Mouse (Mus musculus) layer of hippocampus, adult 9-10 months (tissue): ENCODE measurements around the gene 1700066M21Rik.
A peak's percentile ranks its signal among the peaks of the same experiment; 100 is the strongest.

Source experiments
- DNase-seq: peaks from one replicate; pipeline ENCODE4 v3.0.0; 2022; ENCODE audit warnings: low spot score

The 1700066M21Rik gene

DNA sequence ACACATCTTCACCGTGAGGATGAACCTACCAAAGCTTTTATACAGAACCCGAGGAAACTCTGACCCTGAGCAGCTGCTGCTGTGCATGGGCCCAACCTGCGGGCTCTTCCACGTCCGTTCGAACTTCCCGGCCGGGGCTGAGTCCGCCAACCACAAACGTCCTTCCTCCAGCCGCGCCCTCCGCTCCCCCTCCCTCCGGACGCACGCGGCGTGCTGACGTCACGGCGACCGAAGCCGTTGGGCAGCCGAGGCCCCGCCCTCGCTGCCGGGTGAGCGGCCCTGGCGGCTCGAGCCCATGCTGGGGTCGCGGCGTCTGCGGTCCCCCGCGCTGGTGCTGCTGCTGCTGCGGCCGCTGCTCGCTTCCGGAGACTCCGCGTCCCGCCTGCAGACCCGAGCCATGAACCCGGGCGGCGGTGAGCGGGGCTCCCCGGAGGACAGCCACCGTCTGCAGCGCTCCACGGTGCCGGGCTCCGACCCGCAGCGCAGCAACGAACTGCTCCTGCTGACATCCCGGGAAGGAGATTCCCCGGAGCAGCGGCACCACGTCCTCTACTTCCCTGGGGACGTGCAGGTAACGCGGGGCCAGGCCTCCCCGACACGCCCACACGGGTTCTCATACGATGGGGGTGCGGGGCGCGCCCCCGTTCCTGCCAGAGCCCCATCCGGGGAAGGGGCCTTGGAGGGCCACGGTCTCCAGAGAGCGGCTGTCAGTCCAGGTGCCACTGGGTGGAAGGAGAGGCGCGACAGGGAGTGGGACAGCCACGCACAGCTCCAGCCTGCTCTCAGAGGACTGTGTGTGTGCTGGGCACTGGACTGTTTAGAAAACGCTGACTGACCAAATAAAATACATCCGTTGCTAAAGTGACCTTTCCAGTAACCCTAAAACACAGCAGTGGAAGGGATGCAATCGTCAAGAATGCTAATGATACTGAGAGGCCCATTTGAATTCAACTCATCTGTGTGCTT, at the start of gene 1700066M21Rik:
1700066M21Rik (plus strand) TSS at position 245 of the 966 bp plus-strand sequence.
- DNase-seq, result peak; percentile 80

DNA sequence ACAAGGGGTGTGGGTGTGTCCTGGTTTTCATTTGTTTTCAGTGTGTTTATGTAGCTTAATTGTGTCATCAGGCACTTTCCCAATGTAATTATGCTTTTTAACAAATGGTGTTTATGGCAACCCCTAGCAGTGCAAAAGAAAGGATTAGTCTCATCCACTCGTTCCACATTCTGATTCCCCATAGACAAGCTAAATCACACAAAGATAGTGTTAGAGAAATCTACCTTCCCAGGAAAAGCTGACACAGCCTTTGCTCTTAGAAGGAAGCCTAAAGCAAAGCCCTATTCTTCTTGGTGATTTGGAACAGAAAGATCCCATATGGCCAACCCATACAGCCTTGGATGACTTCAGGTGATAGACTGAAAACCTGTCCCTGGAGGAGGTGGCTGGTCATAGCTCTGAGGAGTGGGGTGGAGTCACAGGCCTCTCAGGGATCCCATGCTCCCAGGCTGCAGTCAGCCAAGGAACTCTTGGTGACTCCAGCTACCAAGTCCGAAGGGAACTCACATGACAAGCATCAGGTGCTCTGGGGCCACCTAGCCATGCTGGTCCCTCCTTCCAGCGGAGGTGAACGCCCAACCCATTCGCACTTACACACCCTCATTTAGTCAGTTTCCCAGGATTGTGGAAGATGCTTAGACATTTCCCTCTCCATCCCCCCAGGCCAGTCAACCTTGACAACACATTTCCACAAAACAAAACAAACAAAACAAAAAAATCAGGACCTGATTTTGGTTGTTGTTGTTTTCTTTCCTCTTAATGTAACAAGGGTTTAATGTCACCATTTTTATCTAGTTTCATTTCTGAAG, 47.9 kb upstream of the 1700066M21Rik start:
- no peak for DNase-seq

DNA sequence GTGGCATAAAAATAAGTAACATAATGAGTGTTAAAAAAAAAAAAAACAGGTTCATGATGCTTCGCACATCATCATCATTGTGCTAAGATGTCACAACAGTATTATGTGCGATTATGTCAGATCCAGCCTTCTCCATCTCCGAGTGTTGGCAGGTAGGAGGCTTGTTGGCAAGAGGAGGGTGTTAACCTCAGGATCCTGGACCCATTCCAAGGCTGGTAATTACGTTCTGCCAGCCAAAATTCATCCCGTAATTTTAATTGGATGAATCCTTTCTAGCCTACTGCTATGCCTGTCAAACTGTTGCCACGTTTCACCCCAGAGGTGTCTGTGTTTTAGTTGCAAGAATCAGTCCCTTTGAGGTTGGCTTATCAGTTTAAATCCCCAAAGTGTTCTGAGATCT, 47.2 kb upstream of the 1700066M21Rik start:
- DNase-seq, result no peak

DNA sequence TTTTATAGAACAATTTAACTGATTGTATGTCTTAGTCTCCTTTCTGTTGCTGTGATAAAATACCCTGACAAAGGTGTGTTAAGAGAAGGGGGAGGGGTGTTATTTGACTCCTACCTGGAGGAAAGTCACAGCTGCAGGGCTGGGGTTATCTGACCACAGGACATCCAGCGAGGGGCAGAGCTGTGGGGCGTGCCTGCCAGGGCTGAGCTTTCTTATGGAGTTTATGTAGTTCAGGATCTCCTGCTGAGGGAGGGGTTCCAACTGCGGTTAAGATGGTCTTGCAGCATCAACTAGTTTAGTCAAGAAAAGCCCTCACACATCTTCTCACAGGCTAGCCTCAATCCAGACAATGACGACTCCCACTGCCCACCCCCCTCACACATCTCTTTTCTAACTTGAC, 45.4 kb upstream of the 1700066M21Rik start:
- DNase-seq, result no peak

DNA sequence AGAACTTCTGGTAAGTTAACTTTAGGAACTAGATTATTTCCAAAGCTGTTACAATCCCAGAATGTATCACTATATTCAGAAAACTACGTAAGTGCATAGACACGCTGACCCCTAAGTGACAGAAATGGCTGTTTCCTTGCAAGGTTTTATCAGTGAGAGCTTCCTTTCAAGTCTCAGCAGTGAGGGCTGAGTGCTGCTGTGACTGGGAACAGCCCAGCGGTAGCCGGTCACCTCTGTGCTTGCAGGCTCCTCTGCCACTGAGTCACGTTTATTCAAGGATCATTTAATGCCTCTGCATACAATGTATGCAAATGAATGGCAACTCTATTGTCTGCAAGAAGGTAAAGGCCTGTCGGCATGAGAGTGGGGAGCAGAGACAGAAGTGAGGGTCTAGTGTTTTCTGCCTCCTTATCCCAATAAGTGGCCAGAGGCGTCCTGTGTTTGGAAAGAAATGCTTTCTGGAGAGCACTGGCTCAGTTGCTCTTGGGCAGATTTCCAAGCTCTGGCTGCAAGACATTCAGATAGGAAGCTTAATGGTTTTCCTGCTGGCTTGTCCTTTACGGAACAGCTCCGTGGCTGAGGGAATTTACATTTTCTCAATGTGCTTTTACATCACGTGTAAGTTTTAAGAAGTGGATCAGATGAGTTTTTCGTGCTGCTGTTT, 43.7 kb upstream of the 1700066M21Rik start:
- no peak for DNase-seq

DNA sequence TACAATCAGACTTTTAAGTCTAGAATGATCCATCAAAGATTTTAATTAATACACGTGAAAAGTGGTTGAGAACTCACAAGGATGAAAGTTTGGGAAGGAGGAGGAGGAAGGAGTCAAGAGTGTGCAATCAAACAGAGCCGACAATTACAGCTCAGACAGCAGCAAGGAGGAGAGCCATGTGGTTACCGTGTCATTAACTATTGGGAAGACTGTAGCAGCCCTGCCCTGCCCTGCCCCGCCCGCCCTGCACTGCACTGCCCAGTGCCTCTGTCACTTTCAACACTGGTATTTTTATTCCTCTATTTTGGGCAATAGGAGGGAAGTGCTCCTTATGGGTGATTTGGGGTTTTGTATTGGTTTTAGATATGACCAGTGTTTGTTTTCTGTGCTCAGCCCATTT, 42.2 kb upstream of the 1700066M21Rik start:
- no peak for DNase-seq

DNA sequence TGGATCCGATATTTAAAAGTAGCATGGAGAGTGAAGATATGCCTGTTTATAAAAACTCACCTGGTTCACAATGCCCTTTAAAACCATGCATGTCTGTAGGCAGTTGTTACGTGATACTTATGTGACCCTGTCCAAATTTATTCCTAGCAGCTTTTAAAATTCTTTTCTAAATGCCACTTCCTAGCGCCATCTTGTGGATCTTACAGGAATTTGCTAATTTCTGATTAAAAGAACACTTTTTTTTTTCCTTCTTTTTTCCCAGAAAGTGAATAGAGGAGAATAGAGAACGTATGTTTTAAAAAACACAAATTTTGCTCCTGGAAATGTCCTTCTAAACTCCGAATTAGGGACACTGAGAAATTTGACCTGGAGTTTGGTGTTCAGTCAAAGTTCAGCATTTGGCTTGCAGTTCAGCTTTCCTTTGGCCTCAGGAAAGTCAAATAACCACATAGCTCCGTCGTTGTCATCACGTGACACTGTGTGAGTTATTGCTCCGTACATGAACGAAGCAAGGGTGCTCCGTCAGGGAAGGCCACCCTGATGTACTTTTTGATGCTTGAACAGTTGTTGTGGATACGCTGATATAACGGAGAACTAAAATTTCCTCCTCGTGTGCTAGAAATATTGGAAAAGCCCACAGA, 38.1 kb upstream of the 1700066M21Rik start:
- peak; percentile 10 for DNase-seq

DNA sequence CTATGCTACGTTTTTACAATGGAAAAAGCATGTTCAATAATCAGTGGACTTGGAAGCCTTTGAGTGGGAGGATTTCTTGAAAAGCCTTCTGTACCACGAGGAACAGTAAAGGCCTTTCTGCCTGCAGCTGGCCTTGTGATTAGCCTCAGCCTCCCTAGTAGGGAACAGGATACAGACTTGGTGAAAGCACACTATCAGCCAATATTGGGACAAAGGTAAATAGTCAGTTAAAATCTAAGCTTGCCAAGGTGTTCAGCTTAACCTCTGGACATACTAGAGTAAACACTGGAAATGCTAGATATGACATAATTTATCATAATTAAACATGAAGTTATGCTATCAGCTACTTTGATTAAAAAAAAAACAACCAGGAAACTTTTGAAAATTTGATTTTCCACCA, 36.2 kb upstream of the 1700066M21Rik start:
- DNase-seq, result no peak

DNA sequence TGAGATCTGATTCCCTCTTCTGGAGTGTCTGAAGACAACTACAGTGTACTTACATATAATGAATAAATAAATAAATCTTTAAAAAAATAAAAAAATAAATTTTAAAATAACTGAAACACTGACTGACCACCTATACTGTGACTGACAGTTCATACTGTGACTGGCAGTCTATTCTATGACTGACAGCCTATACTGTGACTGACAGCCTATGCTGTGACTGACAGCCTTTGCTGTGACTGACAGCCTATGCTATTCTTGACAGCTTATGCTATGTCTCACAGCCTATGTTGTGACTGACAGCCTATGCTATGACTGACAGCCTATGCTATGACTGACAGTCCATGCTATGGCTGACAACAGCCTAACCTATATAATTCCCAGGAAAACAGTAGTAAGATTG, 29.9 kb upstream of the 1700066M21Rik start:
- no peak for DNase-seq

DNA sequence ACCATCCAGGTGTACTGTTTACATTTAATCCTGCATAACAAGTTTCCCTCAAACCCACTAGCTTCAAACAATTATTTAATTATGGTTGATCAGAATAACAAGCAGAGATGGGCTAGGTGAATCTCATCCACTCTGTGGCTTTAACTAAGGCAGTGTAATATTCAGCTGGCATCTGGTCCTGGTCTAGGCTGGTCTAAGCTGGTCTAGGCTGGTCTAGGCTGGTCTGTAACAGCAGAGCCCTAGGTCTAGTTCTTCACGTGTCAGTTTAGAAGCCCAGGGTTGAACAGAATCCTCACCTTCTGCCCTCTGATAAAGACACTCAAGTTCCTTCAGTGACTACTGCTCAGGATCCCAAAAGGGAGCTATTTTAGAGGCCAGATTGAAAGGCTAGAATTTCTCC, 25.5 kb upstream of the 1700066M21Rik start:
- no peak for DNase-seq

DNA sequence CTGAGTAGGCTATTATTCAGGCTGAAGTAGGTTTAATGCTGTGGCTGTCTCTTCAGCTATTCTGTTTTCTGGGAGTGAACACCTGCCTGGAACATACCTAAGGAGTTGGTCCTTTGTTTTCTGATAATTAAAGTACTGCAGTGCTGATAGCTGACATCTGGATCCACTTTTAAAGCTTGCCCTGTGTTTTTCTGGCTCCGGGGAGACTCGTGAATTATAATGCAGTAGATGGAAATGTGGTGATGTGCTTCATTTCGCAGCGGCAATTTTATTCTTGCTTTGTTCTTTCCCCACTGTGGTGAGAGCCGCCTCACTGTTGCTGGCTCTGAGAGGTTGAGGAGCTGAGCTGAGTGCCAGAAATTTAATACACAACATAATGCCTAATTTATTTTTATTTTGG, 18.9 kb upstream of the 1700066M21Rik start:
- no peak for DNase-seq

DNA sequence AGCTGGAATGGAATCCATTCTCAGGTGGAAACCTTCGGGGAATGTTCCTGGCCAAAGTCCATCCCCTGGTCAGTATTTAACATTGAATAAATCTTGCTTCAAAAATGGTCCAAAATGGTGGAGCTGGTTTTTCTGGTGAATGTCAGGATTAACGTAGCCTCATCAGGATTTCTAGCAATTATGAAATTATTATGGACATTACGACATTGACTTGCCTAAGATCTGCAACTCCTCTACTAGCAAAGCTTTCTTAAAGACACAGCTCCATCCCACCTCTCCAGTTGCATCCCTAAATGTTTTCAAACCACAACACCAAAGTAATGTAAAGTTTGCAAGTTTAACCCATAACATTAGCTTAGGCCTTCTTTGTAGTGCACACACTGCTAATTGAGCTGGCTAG, 10.0 kb upstream of the 1700066M21Rik start:
- DNase-seq, result no peak

DNA sequence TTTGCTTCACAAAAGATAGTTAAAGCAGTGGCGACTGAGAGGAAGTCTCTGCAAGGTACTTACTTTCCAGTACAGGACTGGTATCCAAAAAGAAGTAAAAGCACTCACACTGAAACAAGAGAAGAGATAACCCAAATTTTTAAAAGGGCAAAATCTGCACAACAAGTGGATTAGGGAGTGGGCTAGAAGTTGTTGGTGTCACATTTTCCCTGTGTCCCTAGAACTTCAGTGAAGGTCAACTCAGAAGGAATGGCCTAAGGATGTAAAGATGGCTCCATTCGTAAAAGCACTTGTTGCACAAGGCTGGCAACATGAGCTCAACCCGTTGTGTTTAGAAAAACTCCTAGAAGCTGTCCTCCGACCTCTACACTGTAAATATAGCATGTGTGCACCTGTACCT, 8.3 kb upstream of the 1700066M21Rik start:
- DNase-seq, result no peak

DNA sequence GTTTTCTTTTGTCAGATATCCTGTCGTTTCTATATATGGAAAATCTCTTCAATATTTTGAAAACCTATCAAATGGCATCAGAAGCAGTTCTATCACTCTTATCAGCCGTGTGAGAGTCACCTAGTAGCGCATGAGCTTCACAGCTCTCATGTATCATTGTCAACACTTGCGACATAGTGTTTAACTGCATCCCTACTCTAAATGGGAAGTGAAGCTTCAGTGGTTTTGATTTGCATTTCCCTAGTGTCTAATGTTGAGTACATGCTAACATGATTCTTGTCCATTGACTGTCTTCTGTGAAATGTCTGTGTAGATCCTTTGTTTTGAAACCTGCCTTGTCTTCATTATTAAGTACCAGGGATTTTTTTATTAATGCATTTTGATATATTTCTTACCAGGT, 7.0 kb upstream of the 1700066M21Rik start:
- DNase-seq, result no peak

DNA sequence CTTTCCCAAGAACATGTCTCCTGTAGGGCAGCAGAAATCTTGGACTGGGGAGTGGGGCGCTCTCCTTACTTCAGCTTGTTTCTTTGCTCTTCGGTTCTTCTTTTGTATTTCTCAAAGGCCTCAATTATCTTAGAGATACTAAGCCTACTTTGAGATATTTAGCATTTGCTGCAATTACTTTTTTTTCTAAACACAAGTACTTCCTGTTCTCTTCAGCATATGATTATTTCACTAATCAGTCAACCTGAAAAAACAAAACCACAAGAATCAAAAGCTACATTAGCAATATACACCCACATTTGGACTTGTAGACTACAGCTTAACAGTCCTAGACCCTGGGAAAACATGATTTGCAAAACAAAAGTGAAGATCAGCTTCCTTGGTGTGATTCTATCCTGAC, 2.1 kb upstream of the 1700066M21Rik start:
- no peak for DNase-seq

DNA sequence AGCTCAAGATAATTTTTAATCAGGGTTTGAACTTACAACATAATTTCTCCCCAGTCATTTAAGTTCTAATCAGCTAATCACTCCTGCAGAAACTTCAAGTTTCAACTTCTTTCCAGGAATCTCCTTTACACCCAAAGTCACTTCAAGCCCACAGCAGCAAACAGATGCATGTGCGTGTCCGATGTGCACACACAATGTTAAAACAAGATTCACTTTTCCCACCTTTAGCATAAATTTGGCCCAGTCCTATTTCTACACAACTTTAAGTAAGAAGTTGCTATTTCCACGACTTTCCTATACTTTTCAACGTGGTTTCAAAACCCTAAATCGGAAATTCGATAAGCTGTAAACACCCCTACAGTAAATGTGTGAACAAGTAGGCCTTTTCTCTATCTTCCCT, 614 bp upstream of the 1700066M21Rik start:
- no peak for DNase-seq

DNA sequence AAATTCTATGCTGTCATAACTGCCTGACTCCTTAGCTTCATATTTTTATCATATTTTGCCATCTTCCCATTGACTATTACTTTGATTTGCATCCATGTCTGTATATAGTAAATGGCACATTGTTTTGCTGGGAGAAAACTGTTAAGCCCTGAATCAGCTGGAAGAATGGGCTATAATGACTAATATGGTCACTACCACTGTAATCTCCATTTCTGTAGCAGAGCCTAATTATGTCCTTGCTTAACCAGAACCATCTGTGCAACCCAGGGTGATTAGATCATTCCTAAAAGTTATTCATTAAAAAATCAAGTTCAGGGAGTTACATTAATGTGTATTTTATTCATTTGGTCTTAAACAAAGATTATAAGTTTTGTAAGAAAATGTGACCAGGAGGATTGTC, 9.1 kb downstream of the 1700066M21Rik start:
- no peak for DNase-seq

DNA sequence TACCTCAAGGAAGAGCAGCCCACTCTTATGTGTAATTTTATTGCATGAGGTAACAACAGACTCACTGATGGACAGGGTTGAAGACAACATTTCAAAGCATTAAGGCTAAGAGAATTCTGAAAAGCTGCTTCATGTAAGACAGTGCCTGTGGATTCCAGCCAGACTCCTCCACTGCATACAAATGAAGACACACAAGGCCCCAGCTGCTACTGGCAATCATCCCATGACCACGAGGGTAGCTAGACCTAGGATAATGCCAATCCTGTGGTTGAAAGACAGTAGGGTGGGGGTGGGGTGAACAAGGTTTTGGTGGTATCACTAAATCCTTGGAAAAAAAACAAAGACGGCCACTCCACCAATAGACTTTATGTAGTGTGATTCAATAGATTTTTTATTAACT, 10.5 kb downstream of the 1700066M21Rik start:
- DNase-seq, result peak; percentile 50

DNA sequence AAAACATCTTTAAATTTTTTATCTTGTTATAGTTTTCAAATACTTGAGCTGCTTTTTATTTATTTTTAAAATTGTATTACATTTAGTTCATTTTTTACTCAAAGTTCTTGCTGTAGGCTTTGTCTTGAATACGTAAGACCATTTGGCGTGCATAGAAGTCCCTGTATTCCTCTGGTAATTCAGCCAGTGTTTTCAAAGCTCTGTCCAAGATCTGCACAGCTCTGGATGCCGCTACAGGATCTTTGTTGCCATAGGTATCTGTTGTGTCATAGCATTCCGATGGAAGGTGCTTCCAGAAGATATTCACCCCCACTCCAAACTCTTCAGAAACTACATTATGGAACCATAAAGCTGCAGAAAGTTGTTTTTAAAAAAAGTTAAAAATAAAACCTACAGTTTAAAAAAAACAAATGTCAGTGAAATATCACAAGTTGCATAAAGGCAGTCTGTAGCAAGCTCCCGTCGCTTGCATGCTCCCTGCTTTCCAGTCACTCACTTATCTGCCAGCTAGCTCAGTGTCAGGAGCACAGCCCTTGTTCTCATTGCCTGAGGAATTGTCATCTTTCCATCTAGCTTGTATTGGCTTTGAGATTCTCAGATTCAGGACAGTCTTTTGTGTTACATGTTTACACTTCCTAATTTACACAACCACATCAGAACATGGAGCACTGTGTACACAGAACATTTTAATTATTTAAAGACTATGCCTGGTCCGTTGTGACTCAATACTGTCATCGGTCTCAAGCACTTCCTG, 11.2 kb downstream of the 1700066M21Rik start:
- DNase-seq, result no peak

DNA sequence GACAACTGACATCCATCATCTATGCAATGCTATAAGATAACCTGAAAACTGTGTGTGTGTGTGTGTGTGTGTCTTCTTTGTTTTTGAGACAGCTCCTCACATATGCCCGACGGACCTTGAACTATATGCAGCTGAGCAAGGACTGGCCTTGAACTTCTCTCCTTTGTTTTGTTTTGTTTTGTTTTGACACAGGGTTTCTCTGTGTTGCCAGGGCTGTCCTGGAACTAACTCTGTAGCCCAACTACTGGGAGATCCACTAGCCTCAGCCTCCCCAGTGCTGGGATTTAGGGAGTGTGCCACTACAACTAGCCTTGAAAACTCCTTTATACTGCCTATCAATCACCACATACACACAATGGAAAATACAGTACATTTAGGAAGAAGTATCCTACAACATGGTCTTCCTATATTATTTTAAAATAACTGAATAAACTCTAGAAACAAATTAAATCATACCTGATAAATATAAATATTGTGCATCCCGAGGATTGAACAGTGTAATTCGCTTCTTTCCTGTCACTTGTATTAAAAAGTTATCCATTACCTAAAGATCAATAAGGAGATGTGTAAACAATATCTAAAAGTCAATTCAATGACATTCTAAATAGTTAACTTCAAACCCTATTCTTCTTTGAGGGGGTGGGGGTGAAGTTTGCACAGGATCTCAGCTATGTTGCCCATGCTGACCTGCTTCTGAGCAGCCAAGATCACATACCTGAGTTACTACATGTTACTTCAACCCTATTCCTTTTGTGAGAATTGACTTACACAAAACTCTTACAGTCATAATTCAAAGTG, 13.8 kb downstream of the 1700066M21Rik start:
- DNase-seq, result no peak
